Mouse (Mus musculus) erythroid progenitor cell, adult 5-6 weeks (primary cell): ENCODE measurements around the gene Cidec. TPM values are rescaled to one million over a fixed set of nuclear protein-coding genes. Genes with fewer than 3 reads are reported as not detected.
A peak's percentile ranks its signal among the peaks of the same experiment; 100 is the strongest.

Experiments
- ATAC-seq: replicated peaks from 2 replicates; pipeline ENCODE4 v1.8.0; 2016; ENCODE audit warnings: moderate number of reproducible peaks, mild to moderate bottlenecking, moderate TSS enrichment, inconsistent platforms; ENCODE audit not compliant: poor library complexity, low FRiP score, severe bottlenecking
- total RNA-seq, 2 experiments: library from RNA; stranded (forward) in 1 of 2; stranded (reverse) in 1 of 2; fragments of 150-400 nt in 1 of 2; fragments of 186-747, 209-891 nt in 1 of 2; gene quantifications; 2 replicates each; pipeline versions ENCODE4 v1.2.3 to v1.2.4; 2015 to 2017; ENCODE audit warnings: low replicate concordance in 2 of 2

Gene Cidec
- not detected in 2 replicates for total RNA-seq (2015; ENCODE audit: low replicate concordance)
- total RNA-seq (2017; ENCODE audit: low replicate concordance): not detected in 2 replicates

DNA sequence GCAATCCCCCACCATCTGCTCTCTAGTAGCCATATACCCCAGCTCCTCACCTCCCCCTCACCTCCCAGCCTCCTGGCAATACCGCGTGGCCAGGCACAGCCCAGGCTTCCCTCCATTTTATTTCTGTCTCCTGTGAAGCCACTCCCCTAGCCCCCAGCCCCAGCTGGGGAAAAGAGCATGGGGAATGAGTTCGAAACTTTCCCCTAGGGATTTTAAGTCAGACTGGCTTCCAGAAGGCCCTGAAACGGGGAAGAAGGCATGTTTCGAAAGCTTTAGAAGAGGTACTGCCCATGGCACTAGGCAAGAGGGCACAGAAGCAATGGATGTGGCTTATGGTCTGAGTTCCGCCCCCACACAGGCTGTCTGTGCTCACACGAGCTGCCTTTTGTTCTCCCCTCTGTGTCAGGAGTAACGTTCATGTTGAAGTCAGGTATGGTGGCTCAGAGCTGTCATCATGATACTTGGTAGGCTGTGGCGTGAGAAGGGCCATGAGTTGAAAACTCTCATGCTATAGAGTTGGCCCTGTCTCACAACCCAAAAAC is at the start of gene Cidec:
Gene Cidec (minus strand): TSS at position 97 of the 542 bp plus-strand sequence.
- no peak for ATAC-seq

DNA sequence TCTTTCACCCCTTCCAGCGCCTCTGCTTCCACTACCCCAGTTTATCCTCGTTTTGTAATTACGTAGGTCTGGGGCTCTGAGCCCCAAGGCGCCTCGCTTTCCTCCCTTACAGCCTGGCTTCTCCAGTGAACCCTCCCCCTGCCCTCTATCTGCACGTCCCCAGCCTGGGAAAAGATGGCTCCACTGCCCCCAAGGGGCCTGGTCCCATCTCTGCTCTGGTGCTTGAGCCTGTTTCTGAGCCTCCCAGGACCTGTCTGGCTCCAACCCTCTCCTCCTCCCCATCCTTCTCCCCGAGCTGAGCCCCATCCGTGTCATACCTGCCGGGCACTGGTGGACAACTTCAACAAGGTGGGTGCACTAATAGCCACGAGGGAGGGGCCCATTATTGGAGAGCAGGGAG is 48.2 kb upstream of the Cidec start:
- ATAC-seq: no peak

DNA sequence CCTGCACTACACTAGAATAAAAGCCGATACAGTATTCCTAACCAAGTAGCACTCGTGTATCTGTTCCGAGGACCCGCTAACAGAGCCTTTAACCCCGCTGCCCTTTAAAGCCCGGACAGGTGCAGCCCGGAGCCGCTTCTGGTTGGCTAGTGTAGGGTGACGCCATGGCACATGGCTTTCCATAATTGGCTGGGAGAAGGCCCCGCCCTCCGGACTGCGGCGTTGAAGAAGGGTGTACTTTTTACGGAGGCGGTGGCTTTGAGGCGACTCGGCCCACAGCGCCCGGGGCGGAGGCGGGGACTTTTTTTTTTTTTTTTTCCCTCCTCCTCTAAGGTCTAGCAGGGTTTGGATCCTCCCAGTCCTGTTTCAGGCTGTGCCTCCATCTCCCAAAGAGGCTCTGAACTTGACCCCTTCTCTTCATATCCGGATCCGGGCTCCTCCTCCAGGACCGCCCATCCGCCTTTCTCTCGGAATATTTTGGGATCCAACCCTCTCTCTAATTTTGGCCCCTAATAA is 47.6 kb upstream of the Cidec start, which contains the start of gene Creld1:
Gene Creld1 (plus strand): TSS at position 198 of the 516 bp plus-strand sequence.
- peak; percentile 97 for ATAC-seq

DNA sequence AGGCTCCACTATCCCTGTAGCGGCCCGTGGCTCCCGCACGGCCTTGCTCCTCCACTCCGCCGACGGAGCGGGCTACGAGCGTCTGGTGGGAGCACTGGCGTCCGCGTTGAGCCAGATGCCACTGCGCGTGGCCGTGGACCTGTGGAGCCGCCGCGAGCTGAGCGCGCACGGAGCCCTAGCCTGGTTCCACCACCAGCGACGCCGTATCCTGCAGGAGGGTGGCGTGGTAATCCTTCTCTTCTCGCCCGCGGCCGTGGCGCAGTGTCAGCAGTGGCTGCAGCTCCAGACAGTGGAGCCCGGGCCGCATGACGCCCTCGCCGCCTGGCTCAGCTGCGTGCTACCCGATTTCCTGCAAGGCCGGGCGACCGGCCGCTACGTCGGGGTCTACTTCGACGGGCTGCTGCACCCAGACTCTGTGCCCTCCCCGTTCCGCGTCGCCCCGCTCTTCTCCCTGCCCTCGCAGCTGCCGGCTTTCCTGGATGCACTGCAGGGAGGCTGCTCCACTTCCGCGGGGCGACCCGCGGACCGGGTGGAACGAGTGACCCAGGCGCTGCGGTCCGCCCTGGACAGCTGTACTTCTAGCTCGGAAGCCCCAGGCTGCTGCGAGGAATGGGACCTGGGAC is 47.0 kb upstream of the Cidec start:
- ATAC-seq: peak; percentile 36

DNA sequence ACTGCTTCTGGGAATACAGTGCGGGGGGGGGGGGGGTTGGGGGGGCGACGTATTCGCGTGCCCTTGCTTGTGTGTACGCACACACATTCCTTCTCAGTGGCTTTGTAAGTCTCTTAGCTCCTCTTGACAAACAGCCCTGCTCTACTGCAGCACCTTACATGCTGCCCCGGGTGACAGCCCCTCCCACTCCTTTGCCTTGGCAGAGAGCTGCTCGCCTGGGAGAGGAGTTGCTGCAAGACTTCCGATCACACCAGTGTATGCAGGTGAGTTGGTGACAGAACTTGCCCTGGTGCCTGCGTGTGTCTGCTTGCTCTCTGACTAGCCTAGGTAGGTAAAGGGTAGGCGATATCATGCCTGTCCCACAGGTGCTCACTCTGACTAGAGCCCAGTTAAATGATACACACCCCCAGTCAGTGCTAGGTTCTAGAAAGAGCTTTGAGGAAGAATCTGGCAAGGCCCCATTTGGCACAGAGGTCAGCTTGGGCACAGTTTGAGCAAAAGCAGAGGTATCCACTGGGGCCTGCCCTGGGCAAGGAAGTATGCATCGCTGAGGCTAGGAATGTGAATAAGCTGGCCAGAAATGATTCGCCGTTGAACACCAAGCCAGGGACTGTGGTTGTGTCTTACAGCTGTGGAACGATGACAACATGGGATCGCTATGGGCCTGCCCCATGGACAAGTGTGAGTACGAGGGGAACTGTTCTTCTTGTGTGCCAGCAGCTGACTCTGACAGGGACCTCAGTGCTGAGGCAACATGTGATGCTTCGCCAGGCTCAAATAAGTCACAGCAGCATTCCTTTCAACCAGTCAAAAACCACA is 45.2 kb upstream of the Cidec start:
- no peak for ATAC-seq

DNA sequence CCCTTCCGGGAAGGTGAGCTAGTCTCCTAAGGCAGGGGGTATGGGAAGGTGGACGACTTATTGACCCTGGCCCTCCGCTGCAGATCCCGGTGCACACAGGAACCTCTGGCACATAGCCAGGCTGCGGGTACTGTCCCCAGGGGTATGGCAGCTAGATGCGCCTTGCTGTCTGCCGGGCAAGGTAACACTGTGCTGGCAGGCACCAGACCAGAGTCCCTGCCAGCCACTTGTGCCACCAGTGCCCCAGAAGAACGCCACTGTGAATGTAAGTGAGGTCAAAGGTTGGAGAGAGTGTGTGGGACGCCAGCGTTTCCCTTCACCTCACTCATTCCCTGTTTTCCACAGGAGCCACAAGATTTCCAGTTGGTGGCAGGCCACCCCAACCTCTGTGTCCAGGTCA is 43.3 kb upstream of the Cidec start:
- no peak for ATAC-seq

DNA sequence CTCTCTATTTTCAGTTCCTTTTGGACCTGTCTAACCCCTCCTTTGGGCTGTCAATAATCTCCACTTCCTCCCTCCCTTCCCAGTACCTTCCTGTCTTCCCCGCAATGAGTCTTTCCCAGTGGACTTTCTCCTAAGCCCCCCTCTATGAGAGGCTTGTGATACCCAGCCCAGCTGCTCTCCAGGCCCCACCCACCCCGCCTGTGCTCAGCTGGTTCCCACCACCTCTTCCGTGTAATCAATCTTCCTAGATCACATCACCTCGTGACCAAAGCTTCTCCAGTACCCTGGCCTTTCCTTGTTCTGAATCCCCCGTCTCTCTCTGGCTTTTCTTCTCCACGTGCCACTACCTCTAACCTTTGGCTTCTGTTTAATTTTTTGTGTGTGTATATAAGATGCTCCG is 41.8 kb upstream of the Cidec start:
- no peak for ATAC-seq

DNA sequence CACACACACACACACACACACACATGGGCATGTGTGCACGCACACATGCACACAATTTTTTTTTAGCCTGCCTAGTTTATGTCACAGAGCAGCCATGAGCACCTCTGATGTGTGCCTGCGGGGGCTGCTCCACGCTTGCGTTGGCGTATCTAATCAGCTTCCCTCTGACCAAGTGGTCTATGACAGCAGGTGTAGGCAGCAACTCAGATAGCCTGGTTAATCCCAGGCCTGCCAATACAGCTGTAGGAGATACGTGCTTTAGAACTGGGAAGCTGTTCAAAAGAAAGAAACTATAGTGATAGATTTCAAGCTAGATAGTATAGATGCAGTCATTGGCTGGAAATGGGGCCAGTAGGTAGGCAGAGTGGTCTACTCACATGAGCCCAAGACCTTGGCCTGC is 38.2 kb upstream of the Cidec start:
- no peak for ATAC-seq

DNA sequence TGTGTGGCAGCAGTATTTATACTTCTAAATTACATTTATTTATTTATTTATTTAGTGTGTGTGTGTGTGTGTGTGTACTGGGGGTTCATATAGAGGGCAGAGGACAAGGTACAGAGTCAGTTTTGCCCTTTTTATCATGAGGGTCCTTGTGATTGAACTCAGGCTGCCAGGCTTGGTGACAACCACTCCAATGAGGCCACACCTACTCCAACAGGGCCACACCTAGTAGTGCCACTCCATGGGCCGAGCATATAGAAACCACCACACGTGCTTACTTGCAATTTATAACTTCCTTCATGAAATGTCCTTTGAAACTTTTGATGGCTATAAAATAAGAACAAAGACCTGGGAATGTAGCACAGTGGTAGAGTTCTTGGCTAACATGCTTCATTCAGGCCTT is 37.7 kb upstream of the Cidec start:
- ATAC-seq: no peak

DNA sequence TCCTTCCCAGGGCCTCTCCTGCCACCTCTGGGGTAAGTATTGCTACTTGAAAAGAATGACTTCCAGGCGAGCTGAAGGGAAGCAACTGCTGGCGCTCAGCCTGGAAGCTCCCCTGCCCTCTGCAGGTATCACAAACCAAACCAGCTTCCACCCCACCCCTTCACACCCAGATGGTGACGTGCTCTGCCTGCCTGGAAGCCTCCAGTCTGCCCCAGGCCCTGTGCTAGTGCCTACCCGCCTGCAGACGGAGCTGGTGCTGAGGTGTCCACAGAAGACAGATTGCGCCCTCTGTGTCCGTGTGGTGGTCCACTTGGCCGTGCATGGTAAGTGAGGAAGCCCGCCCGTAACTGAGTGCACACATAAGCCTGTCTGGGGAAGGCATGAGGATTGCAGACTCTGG is 36.5 kb upstream of the Cidec start:
- ATAC-seq: no peak

DNA sequence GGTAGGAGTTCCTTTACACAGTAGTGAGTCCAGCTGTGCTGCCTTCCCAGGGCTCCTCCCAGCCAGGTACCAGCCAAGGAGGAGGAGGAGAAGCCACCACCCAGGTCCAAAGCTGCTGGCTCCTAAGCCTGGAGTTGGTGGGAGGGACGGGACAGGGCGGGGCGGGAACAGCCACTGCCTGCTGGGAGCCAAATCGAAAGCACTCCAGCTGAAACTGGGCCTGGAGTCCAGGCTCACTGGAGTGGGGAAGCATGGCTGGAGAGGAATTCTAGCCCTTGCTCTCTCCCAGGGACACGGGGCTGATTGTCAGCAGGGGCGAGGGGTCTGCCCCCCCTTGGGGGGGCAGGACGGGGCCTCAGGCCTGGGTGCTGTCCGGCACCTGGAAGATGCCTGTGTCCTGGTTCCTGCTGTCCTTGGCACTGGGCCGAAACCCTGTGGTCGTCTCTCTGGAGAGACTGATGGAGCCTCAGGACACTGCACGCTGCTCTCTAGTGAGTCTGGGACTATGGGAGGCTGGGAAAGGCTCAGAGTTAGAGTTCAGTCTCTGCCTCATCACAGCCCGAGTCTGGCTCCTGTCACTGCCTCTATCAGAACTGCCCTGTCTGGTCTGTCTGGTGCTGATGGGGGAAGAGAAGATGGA is 35.9 kb upstream of the Cidec start, which contains the start of gene Il17rc:
Gene Il17rc (plus strand): TSS at position 131 of the 640 bp plus-strand sequence.
- no peak for ATAC-seq

DNA sequence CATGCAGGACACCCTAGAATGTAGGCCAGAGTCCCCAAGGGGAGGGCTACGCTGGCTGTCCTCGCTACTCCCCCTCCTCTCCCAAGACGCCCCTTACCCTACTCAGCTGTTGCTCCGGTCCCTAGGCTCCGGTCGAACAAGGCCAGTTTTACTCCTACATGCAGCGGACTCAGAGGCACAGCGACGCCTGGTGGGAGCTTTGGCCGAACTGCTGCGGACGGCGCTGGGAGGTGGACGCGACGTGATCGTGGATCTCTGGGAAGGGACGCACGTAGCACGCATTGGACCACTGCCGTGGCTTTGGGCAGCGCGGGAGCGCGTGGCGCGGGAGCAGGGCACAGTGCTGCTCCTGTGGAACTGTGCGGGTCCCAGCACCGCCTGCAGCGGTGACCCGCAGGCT is 33.9 kb upstream of the Cidec start:
- no peak; the same call in 1 of the 2 replicates for ATAC-seq

DNA sequence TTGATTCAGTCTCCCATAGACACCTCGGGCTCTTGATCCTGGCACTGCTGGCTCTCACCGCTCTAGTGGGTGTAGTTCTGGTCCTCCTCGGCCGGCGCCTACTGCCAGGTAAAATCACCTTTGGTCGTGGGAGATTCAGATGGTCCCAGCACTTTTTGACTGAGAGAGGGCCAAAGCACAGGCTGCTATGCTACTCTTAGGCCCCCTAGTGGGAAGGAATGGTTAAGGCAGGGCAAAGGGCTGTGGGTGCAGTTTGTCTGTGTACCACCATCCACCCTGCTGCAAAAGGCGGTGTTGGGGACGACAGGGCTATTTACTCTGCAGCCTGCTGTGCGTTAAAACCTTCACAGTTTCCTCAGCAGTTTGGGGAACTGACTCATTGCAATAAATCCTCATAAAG is 33.5 kb upstream of the Cidec start:
- ATAC-seq: peak; percentile 61

DNA sequence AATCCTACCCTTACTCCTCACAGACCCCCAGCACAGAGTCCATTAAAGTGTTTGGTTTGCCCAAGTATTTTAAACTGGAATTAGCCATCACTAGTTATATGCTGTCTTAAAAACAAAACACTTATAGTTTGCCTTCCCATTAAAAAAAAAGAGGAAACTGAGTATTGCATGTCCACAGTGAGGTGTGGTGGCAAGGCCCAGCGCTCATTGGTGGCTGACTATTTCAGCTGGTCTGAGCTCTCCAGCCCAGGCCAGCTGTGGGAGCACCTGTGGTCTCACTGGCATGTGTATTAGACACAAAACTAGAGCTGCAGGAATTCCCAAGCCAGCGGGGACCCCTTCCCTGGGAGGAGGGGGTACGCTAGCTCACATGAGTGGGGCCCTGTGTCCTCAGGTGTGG is 33.0 kb upstream of the Cidec start:
- no peak for ATAC-seq

DNA sequence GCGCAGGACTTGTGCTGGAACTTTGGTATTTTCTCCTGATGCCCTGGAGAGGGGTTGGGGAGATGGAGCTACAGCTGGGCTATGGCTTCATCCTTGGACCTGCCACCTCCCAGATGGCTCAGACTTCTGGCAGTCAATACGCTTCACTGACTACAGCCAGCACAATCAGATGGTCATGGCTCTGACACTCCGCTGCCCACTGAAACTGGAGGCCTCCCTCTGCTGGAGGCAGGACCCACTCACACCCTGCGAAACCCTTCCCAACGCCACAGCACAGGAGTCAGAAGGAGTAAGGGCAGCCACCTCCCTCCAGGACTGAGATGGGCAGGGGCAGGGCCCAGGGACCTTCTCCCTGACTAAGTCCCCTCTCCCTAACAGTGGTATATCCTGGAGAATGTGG is 30.0 kb upstream of the Cidec start:
- ATAC-seq: no peak

DNA sequence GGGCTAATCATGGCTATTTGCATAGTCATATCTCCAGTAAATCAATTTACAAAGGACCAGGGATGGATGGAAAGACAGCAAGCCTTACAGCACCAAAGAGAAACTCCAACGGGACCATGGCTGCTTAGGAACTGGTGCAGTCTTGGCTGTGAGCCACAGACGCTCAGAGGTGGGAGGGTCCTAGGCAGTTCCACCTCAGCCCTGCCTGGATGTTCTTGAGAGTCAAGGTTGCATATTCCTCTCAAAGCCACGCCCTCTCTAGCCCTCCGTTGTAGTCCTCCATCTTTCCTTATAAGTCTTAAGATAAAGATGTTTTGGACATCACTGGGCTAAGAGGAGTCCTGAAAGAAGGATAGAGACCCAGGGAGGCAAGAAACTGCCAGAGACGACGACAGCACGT is 28.5 kb upstream of the Cidec start:
- no peak for ATAC-seq

DNA sequence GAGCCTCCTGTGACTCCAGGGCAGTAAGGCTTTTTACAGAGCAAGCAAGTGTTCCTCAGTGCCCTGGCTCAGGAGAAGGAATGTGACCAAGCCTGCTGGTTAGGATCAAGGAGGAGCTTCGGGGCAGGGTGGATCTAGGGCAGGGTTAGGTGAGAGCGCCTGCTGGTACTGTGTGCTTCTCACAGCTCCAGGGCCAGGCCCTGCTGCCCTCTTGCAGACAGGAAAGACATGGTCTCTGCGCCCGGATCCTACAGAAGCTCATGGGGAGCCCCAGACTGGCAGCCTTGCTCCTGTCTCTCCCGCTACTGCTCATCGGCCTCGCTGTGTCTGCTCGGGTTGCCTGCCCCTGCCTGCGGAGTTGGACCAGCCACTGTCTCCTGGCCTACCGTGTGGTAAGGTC is 23.1 kb upstream of the Cidec start:
- ATAC-seq: no peak

DNA sequence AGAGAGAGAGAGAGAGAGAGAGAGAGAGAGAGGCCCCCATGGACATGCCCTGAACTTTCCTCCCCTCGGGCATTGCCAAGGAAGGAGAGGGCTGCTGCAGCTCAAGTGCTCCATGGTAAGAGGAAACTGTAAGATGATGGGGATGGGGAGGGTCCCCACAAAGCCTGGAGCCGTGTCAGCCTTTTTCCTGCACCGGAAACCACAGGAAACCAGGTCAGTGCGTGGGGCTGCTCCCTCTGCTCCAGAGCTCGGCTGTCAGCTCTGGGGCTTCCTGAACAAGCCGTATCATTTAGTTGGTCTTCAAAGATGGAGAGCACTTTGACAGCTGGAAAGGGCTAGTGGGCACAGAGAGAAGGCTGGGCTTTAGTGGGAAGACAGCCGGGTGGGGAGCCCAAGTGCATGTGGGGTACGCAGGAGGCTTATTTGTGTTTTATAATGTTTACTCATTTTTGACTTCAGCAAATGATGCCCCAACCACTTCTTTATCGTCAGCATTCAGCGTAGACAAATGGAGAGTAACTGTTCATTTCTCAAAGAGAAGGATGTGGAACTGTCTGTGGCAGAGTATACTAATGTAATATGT is 22.5 kb upstream of the Cidec start, which contains the start of gene Il17re:
Gene Il17re (plus strand): TSS at position 533 of the 583 bp plus-strand sequence.
- ATAC-seq: no peak

DNA sequence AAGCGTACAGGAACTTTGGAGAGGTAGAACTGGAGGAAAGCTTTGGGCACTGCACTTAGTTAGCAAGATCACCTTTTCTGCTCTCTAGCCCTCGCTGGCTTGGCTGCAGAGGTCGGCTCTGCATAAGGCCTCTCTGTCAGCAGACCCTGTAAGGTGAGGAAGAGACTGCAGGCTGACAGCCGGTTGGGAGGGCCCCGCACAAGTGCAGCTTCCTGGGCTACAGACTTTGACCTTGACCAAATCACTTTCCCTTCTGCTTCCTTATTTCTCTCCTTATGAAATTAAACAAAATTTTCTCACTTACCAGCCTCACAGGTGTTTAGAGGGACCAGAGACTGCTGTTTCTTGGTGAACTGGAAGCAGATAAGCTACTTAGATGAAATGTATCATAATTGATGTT is 19.4 kb upstream of the Cidec start:
- no peak for ATAC-seq

DNA sequence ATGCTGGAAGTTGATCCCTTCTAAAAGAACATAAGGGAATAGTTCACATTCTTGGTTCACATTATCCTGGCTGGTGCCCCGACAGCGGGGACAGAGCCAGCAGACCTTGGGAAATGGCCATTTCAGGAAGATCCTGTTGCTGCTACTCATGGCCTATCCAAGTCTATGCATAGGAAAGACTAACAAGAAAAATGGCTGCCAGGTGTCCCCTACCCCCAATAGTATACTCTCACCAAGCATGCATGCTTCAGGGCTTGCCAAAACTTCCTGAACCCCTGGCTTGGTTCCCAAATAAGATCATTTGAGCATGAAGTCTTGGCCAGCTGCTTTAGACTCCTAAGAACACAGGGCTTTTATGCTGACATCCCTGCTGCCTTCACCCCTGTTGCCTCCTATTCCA is 16.3 kb upstream of the Cidec start:
- ATAC-seq: no peak
